18 mouse cellular contexts compared by ENCODE assay signal in genomic region chr6:115027485-115027992, GRCm38 (mm10). TPM values are rescaled to one million over a fixed set of nuclear protein-coding genes. Genes with fewer than 3 reads are reported as not detected.
DNase-seq lines count a peak whose midpoint lies in the region; ATAC-seq lines count a peak whose summit lies in the region.
"Had no signal": no experiment of that assay in that cellular context is flagged by ENCODE, and none has a peak within 500 bp of the region (broad histone marks: within the 10 kb centered on the region; RNA-seq: fewer than 3 reads in every experiment).

No protein-coding gene starts in this region.

- H3K4me2 ChIP-seq in hindbrain, embryonic 13.5 days, result no peak overlapping the region
- H3K4me2 ChIP-seq in hindbrain, embryonic 12.5 days (replicated peaks), result no peak overlapping the region
- no peak overlapping the region for H3K4me2 ChIP-seq in midbrain, embryonic 16.5 days (ENCODE audit: low read length)
- no peak overlapping the region for H3K4me2 ChIP-seq in embryonic facial prominence, embryonic 14.5 days (ENCODE audit: low read depth, low read length)
- no peak overlapping the region for H3K4me2 ChIP-seq in neural tube, embryonic 15.5 days
- H3K4me2 ChIP-seq: embryonic facial prominence, embryonic 12.5 days; liver, embryonic 12.5 days had no signal

- H3K27ac ChIP-seq in hindbrain, embryonic 13.5 days, result 0 out of 2 replicates have a peak overlapping the region, but pooled peaks have one; percentile 1
- H3K27ac ChIP-seq in hindbrain, embryonic 12.5 days, result no peak overlapping the region
- H3K27ac ChIP-seq in midbrain, embryonic 16.5 days (ENCODE audit: low read length), result no peak overlapping the region
- H3K27ac ChIP-seq in midbrain, embryonic 10.5 days (replicated peaks), result no peak overlapping the region
- H3K27ac ChIP-seq in embryonic facial prominence, embryonic 14.5 days (replicated peaks; ENCODE audit: low read depth, low read length), result 0 out of 2 replicates have a peak overlapping the region, but pooled peaks have one; percentile 28
- H3K27ac ChIP-seq in neural tube, embryonic 15.5 days (replicated peaks), result peak overlapping the region; percentile 65
- H3K27ac ChIP-seq: embryonic facial prominence, embryonic 12.5 days; liver, embryonic 12.5 days; stomach, postnatal 0 days had no signal

- 82% methylated on average over 14 of the region's 14 CpGs for WGBS in hindbrain, embryonic 13.5 days
- WGBS in hindbrain, embryonic 12.5 days, result 89% methylated on average over 14 of the region's 14 CpGs
- WGBS in midbrain, embryonic 16.5 days, result 84% methylated on average over 14 of the region's 14 CpGs
- 94% methylated on average over 14 of the region's 14 CpGs for WGBS in midbrain, embryonic 10.5 days
- WGBS in embryonic facial prominence, embryonic 14.5 days, result 78% methylated on average over 14 of the region's 14 CpGs
- WGBS in neural tube, embryonic 15.5 days, result 77% methylated on average over 14 of the region's 14 CpGs

- H3K9me3 ChIP-seq in hindbrain, embryonic 13.5 days, result no peaks in the 10 kb centered on the region
- no peaks in the 10 kb centered on the region for H3K9me3 ChIP-seq in hindbrain, embryonic 12.5 days (replicated peaks)
- H3K9me3 ChIP-seq in midbrain, embryonic 16.5 days (replicated peaks; ENCODE audit: control insufficient read depth, low read length, poor library complexity, severe bottlenecking), result no peaks in the 10 kb centered on the region
- no peaks in the 10 kb centered on the region for H3K9me3 ChIP-seq in midbrain, embryonic 10.5 days (replicated peaks)
- H3K9me3 ChIP-seq in embryonic facial prominence, embryonic 14.5 days (ENCODE audit: control insufficient read depth, low read length), result no peaks in the 10 kb centered on the region
- H3K9me3 ChIP-seq in neural tube, embryonic 15.5 days (replicated peaks), result no peaks in the 10 kb centered on the region
- H3K9me3 ChIP-seq: embryonic facial prominence, embryonic 12.5 days; liver, embryonic 12.5 days had no signal

- no peak for DNase-seq in midbrain, embryonic 10.5 days (ENCODE audit: low spot score)
- DNase-seq in embryonic facial prominence, embryonic 14.5 days (ENCODE audit: low spot score), result peak; percentile 26
- DNase-seq in adrenal gland, postnatal 14 days, result no peak
- DNase-seq: cerebellum, adult 9-11 months; gastrocnemius, postnatal 36 days; heart, postnatal 14 days; kidney, adult 9 months; kidney, postnatal 36 days; lung, adult 2 months; lung, postnatal 36 days; right cerebral cortex, postnatal 14 days had no signal

- no peak overlapping the region for H3K4me3 ChIP-seq in hindbrain, embryonic 13.5 days
- no peak overlapping the region for H3K4me3 ChIP-seq in hindbrain, embryonic 12.5 days
- no peak overlapping the region for H3K4me3 ChIP-seq in midbrain, embryonic 16.5 days (ENCODE audit: low read depth, low read length)
- no peak overlapping the region for H3K4me3 ChIP-seq in midbrain, embryonic 10.5 days
- no peak overlapping the region for H3K4me3 ChIP-seq in embryonic facial prominence, embryonic 14.5 days (ENCODE audit: low read depth, low read length)
- no peak overlapping the region for H3K4me3 ChIP-seq in neural tube, embryonic 15.5 days (replicated peaks)
- H3K4me3 ChIP-seq: embryonic facial prominence, embryonic 12.5 days; liver, embryonic 12.5 days had no signal

- H3K4me1 ChIP-seq in hindbrain, embryonic 13.5 days (replicated peaks), result no peaks in the 10 kb centered on the region
- no peaks in the 10 kb centered on the region for H3K4me1 ChIP-seq in hindbrain, embryonic 12.5 days
- no peaks in the 10 kb centered on the region for H3K4me1 ChIP-seq in midbrain, embryonic 16.5 days (ENCODE audit: control insufficient read depth, insufficient read depth, low read length)
- H3K4me1 ChIP-seq in midbrain, embryonic 10.5 days, result no peaks in the 10 kb centered on the region
- H3K4me1 ChIP-seq in embryonic facial prominence, embryonic 14.5 days (ENCODE audit: control insufficient read depth, insufficient read depth, low read length), result no peaks in the 10 kb centered on the region
- H3K4me1 ChIP-seq in neural tube, embryonic 15.5 days, result no peaks in the 10 kb centered on the region
- H3K4me1 ChIP-seq: embryonic facial prominence, embryonic 12.5 days; liver, embryonic 12.5 days had no signal

- ATAC-seq in hindbrain, embryonic 13.5 days (ENCODE audit: low FRiP score), result no peak
- ATAC-seq in hindbrain, embryonic 12.5 days (ENCODE audit: low FRiP score), result no peak
- ATAC-seq in midbrain, embryonic 16.5 days, result peak; percentile 14; the same call in 1 of the 2 replicates
- ATAC-seq in embryonic facial prominence, embryonic 14.5 days (ENCODE audit: low read depth), result no peak; the same call in 1 of the 2 replicates
- peak; percentile 28; the same call in 1 of the 2 replicates for ATAC-seq in neural tube, embryonic 15.5 days (ENCODE audit: low FRiP score)
- ATAC-seq: liver, embryonic 12.5 days had no signal

- no peak overlapping the region for H3K9ac ChIP-seq in hindbrain, embryonic 13.5 days
- H3K9ac ChIP-seq in hindbrain, embryonic 12.5 days, result no peak overlapping the region
- no peak overlapping the region for H3K9ac ChIP-seq in midbrain, embryonic 16.5 days (ENCODE audit: low read depth, low read length)
- no peak overlapping the region for H3K9ac ChIP-seq in embryonic facial prominence, embryonic 14.5 days (ENCODE audit: low read depth, low read length)
- H3K9ac ChIP-seq in neural tube, embryonic 15.5 days (replicated peaks), result no peak overlapping the region; the same call in 1 of the 2 replicates
- H3K9ac ChIP-seq: embryonic facial prominence, embryonic 12.5 days; liver, embryonic 12.5 days had no signal

- peaks cover 70% of the 10 kb centered on the region for H3K36me3 ChIP-seq in hindbrain, embryonic 13.5 days
- peaks cover 59% of the 10 kb centered on the region for H3K36me3 ChIP-seq in hindbrain, embryonic 12.5 days
- H3K36me3 ChIP-seq in midbrain, embryonic 16.5 days (ENCODE audit: control insufficient read depth, insufficient read depth, low read length), result peaks cover 25% of the 10 kb centered on the region
- H3K36me3 ChIP-seq in midbrain, embryonic 10.5 days, result peaks cover 90% of the 10 kb centered on the region
- peaks cover 50% of the 10 kb centered on the region for H3K36me3 ChIP-seq in embryonic facial prominence, embryonic 14.5 days (ENCODE audit: control insufficient read depth, insufficient read depth, low read length)
- peaks cover 35% of the 10 kb centered on the region for H3K36me3 ChIP-seq in neural tube, embryonic 15.5 days

- no peaks in the 10 kb centered on the region for H3K27me3 ChIP-seq in hindbrain, embryonic 13.5 days
- no peaks in the 10 kb centered on the region for H3K27me3 ChIP-seq in hindbrain, embryonic 12.5 days
- H3K27me3 ChIP-seq in midbrain, embryonic 16.5 days (ENCODE audit: control insufficient read depth, insufficient read depth, low read depth, low read length), result no peaks in the 10 kb centered on the region
- H3K27me3 ChIP-seq in midbrain, embryonic 10.5 days (ENCODE audit: low read depth, poor library complexity, severe bottlenecking), result no peaks in the 10 kb centered on the region
- no peaks in the 10 kb centered on the region for H3K27me3 ChIP-seq in embryonic facial prominence, embryonic 14.5 days (replicated peaks; ENCODE audit: control insufficient read depth, insufficient read depth, low read length)
- no peaks in the 10 kb centered on the region for H3K27me3 ChIP-seq in neural tube, embryonic 15.5 days (replicated peaks)
- H3K27me3 ChIP-seq: embryonic facial prominence, embryonic 12.5 days; liver, embryonic 12.5 days had no signal

RNA-seq across cellular contexts. Expression of gene Tamm41, which starts 10.1 kb away (rescaled TPM):
- 49.6 and 50.8 TPM in 2 replicates for polyA plus RNA-seq in hindbrain, embryonic 13.5 days (2015; fragmentation: Nextera tagmentation; extraction: Ambion mirVana)
- 54.5 and 57.7 TPM in 2 replicates for polyA plus RNA-seq in hindbrain, embryonic 12.5 days (2016; fragmentation: Nextera tagmentation; extraction: Ambion mirVana)
- polyA plus RNA-seq in midbrain, embryonic 16.5 days (2015; fragmentation: Nextera tagmentation; extraction: Ambion mirVana), result 47.0 and 51.5 TPM in 2 replicates
- 85.6 and 100 TPM in 2 replicates for polyA plus RNA-seq in midbrain, embryonic 10.5 days (2016; fragmentation: Nextera tagmentation; extraction: Ambion mirVana)
- polyA plus RNA-seq in embryonic facial prominence, embryonic 14.5 days (2014; fragmentation: Nextera tagmentation; extraction: Ambion mirVana), result 55.1 and 61.0 TPM in 2 replicates
- polyA plus RNA-seq in neural tube, embryonic 15.5 days (2015; fragmentation: Nextera tagmentation; extraction: Ambion mirVana), result 47.9 and 53.1 TPM in 2 replicates
- 23.2 and 27.1 TPM in 2 replicates for total RNA-seq in adrenal gland, postnatal 14 days (2021)

RNA-seq across cellular contexts. Expression of gene Vgll4, which starts 57.7 kb away (rescaled TPM):
- polyA plus RNA-seq in hindbrain, embryonic 13.5 days (2015; fragmentation: Nextera tagmentation; extraction: Ambion mirVana), result 62.4 and 65.9 TPM in 2 replicates
- 94.2 and 94.3 TPM in 2 replicates for polyA plus RNA-seq in hindbrain, embryonic 12.5 days (2016; fragmentation: Nextera tagmentation; extraction: Ambion mirVana)
- 49.2 and 51.0 TPM in 2 replicates for polyA plus RNA-seq in midbrain, embryonic 16.5 days (2015; fragmentation: Nextera tagmentation; extraction: Ambion mirVana)
- polyA plus RNA-seq in midbrain, embryonic 10.5 days (2016; fragmentation: Nextera tagmentation; extraction: Ambion mirVana), result 70.9 and 79.7 TPM in 2 replicates
- 76.8 and 80.2 TPM in 2 replicates for polyA plus RNA-seq in embryonic facial prominence, embryonic 14.5 days (2014; fragmentation: Nextera tagmentation; extraction: Ambion mirVana)
- 51.4 and 64.5 TPM in 2 replicates for polyA plus RNA-seq in neural tube, embryonic 15.5 days (2015; fragmentation: Nextera tagmentation; extraction: Ambion mirVana)
- total RNA-seq in adrenal gland, postnatal 14 days (2021), result 60.2 and 71.6 TPM in 2 replicates

Comparison
In these comparisons a context has a peak if more than half of its experiments do, and no peak if none do; other contexts are left out.
1. H3K27ac ChIP-seq: peak in hindbrain, embryonic 13.5 days (single experiment), embryonic facial prominence, embryonic 14.5 days (single experiment) and neural tube, embryonic 15.5 days (single experiment); none in hindbrain, embryonic 12.5 days (single experiment), midbrain, embryonic 16.5 days (single experiment) and midbrain, embryonic 10.5 days (single experiment).
2. ATAC-seq: peak in midbrain, embryonic 16.5 days (single experiment) and neural tube, embryonic 15.5 days (single experiment); none in hindbrain, embryonic 13.5 days (single experiment), hindbrain, embryonic 12.5 days (single experiment) and embryonic facial prominence, embryonic 14.5 days (single experiment).